Mouse (Mus musculus) right cerebral cortex, postnatal 10 days (tissue): ENCODE data around the gene Pex6.

Source experiments
- DNase-seq, 2 experiments: peaks; one replicate each; pipeline ENCODE4 v3.0.0; 2021; ENCODE audit warnings: low spot score in 2 of 2

The Pex6 gene

GRCm38 (mm10) chr17:46773278-46774130, 62.2 kb downstream of the Pex6 start:
- no peak for DNase-seq

- no peak for DNase-seq
Measured at GRCm38 (mm10) chr17:46774131-46774472, 62.8 kb downstream of the Pex6 start.

- DNase-seq = no peak
Measured at GRCm38 (mm10) chr17:46775070-46775469, 63.8 kb downstream of the Pex6 start.
